Mouse (Mus musculus): ENCODE results near the gene Lrrn2.

The Lrrn2 gene

DNA sequence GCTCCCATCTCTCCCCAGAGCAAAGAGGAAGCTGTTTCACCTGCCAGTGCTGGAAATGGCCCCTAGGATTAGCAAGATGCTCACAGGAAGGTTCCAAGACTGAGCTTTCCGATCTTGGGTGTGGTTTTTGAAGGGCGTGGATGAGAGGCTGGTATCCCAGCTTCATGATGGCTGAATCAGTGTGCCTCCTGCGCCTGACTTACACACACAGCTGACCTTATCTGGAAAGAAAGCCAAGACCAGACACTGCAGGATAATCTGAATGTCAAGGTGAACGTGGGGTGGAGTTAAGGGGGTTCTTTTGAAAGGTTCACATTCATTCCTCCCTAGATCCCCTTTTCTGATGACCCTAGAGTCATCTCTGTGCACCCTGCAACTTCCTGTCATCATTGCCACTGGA lies 8.7 kb downstream of the Lrrn2 start:
- no peak for DNase-seq

DNA sequence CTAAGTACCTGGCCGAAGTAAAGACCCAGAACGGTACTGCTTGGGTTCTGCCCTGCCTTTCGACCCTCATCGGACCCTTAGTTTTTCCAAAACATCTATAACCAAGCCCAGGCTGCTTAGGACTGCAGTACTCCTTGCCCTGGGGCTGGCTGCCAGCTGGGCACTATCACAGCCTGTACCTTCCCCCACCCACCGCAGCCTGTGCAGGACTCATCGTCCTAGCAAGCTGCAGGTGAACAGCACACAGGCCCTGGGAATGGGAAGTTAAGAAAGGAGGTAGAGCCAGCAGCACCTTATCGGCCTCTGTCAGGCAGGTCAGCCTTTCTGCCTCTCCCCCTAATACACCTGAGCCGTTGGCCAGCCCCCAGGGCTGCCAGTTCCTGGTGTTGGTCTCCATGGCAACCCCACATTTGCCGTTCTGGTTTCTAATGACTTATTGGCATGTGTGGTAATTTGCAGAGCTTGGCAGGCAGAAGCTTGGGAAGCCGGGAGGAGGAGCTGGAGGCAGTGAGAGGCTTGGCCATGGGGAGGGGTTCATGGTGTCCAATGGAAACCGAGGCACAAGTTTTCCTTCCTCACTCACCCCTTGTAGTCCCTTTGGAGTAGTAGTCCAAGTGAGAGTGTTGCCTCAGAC lies 10.2 kb downstream of the Lrrn2 start:
- peak; percentile 71 for DNase-seq

DNA sequence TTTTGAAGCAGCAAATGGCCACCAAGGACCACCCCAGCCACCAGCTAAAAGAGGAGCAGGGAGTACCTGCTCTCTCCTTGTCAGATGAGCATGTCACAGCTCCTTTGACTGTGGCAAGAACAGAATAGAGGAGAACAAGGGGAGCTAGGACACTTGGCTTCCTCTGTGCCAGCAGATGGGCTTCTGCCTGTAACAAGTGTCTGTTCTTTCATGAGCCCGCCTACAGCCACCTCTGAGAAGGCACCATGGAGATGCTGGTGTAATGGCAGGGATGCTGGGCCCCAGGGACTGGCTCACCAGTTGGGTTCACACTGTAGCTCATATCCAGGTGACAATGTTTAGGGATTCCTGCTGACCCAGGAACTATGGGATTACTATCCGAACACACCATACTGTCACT lies 12.0 kb downstream of the Lrrn2 start:
- DNase-seq = no peak

DNA sequence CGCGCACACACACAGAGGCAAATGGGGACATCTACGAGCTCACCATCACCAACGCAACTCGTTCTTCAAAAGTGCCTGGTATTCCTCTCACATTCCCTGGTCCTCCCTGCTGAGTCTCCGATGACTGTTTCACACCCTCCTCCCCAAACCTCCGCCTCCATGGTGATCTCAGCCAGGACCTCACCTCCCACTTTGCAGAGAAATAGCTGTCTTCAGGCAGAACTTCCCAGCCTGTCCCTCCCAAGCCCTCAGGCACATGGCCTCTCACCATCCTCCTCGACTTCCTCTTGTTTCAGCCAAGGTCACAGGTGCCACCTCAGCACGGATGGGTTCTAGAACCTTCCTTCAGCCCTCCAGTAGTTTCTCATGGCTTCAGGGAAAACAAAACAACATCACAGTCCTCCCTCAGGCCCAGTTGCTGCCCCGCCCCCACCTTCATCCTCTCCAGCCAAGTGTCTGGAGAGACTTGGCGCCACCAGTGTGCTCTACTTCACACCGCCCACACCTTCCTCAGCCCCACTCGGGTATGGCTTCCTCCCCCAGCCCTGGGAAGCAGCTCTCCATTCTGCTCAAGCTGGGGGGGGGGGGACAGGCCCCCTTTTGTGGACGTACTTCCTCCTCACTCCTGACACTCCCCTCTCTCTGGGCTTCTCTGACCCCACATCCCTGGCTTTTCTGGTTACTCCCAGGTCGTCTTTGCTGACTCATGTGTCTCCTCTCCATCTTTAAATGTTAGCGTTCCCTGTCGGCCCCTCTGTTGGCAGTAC lies 13.4 kb downstream of the Lrrn2 start:
- DNase-seq = peak; percentile 55

DNA sequence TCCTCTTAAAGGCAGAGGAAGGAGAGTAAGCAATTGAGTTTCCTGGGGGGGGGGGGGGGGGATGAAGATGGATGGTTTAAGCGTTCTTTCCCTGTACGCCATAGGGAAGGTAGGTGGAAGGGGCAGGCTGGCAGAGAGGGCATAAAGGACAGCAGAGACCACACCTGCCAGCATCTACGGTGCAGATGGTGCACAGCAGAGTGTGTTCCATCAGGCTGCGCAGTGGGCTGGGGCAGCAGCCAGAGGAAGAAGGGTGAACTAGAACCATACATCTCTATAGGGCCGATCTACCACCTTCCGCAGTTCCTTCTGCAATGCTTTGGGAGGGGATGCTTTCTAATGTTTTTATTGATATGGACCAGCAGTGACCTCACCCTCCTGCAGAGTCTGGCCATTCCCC lies 19.0 kb downstream of the Lrrn2 start:
- peak; percentile 60 for DNase-seq

DNA sequence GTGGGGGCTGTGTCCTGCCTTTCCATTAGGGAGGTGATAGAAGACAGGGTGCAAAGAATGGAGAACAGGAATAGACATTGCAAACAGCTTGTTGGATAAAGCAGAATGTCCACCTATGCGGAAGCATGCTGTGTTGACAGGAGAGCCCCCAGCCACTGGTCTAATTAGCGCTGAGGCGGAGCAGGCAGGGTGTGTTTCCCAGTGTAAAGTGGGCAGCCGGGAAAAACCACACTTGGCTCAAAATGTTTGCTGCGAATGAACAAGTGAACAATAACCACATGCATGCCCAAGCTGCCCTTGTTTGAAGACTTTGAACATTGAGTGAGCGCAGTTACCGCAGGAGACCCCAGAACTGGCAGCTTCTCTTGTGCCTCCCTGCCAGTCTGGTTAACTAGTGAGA lies 19.6 kb downstream of the Lrrn2 start:
- DNase-seq = no peak

DNA sequence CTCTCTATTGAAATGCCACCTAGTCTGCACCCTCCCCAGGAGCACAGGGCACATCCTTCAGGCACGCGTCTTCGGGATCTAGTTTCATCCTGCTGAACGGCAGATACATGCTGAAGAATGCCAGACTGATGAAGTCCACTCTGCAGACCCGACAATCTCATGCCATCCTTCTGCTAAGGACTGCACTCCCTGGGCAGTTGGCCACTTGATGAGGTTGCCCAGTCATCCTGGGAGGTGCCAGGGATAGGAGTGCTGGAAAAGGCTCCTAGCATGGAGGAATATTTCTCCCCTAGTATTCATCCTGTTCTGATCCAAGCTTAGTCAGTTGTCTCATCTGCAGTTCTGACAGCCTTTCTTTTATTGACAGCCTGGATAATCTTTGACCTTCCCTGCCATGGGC lies 20.9 kb downstream of the Lrrn2 start:
- peak; percentile 60 for DNase-seq

DNA sequence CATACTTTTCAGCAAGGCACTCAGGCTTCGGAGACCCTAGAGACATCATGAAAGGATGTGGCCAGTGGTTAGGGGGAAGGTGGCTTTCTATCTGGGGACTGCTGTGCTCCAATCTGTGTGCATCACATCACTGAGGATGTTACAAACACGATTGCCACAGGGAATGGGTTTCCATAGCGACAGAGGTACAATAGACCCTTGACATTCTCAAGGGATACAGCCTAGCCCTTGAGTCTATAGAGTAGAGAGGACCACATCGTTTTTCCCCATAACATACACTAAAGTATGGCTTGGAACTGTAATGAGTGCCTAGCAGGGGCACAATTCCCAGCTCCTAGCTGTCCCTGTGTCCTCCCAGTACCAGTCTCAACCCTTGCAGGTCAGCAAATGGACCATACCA lies 23.4 kb downstream of the Lrrn2 start:
- DNase-seq = no peak

DNA sequence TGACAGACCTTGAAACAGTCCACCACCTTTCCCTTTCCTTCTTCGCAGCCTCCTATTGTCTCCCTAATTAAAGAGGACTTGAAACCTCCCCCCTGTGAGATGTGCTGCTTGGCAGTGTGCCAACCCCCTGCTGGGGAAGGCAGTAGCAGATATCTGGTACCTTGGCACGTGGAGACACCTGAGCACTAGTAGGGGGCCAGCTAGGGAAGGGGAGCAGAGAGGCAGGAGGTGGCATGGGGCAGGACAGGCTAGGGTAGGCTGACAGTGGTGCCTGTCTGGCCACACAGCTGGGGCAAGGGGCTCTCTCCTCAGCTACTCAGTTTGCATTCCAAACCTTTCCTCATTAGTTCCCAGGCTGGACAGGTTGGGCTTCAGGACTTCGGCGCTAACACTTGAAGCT lies 29.0 kb downstream of the Lrrn2 start:
- no peak for DNase-seq

DNA sequence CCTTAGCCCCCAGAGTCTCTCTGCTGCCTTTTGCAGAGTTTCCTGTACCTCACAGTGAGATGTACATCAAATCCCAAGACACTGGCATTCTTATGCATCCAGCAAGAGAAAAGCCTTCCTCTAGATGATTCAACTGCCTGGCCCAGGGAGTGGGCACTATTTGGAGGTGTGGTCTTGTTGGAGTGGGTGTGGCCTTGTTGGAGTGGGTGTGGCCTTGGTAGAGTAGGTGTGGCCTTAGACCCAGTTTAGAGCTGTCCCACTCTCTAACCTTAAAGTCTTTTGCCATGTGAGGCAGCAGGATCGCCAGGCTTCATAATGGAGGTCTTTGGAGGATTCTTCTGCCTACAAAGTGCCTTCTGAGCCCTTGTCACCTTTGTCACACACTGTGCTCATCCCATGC lies 29.9 kb downstream of the Lrrn2 start:
- DNase-seq = no peak

DNA sequence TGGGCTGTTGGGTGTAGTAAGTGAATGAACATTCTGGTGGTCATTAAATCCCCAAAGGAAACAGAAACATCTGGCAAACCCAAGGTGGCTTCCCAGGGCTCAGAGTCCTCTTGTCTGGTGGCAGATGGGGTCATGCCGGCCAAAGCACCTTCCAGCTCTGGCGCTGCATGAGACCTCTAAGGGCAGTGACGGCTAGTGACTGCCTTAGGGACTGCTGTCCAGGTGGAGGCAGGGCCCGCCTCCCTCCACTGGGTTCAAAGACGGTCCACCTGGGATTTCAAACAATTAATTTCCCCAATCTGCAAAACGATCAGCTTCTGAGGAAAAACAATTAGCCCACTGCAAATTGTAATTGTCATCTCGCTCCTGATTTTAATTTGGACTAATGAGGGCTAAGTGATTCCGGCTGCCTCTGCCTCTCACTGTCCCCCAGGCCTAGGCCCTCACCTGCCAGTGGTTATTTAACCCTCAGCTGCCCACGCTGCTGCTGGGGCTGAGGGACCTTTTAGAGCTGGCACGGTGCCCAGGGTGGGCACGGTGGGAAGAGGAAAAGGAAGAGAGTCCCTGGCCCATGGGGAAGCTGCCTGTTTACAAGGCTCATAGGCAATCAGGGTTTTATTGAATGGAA lies 30.5 kb downstream of the Lrrn2 start:
- DNase-seq = no peak

DNA sequence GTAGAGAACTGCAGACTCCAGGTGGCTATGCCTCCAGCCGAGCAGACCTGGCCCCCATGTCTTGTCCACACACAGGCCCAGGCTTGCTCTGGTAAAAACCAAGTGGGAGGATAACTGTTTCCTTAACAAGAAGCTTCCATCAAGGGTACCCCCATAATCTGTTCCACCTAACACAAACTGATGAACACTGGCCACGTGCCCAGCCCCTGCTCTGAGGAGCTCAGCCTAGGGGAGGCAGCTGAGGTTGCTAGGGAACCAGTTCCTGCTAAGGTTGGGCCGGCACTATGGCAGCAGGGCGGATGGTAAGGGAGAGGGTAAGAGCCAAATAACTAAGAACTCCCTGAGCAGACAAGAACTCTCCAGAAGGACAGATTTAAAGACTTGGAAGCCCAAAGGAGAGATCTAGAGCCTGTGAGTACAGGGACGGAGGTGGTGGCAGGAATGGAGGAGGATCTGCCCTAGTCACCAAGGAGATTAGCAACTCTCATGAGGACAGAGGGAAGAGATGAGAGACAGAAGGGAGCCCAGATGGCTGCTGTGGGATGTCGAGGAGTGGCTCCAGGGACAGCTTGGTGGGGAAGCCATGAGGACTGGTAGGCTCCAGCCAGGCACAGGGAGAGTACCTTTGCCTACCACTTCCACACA lies 35.9 kb downstream of the Lrrn2 start:
- peak; percentile 68 for DNase-seq

DNA sequence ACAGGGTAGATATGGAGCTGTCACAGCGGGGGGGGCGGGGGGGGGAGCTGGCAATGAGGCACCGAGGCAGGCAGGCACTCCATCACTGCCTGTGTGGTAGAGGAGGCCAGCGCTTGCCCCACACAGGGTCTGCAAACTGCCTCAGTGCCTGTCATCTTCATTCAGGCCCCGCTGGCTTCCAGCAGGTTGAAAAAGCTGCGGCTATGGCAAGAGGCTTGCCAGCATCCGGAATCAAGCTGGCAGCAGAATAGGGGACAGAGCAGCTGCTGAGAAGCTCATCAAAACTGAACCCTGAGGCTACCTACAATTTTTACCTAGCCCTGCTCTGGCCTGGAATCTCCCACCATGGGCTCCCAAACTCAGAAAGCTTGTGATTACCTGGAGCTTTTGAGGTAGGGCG lies 37.5 kb downstream of the Lrrn2 start:
- DNase-seq = peak; percentile 50

DNA sequence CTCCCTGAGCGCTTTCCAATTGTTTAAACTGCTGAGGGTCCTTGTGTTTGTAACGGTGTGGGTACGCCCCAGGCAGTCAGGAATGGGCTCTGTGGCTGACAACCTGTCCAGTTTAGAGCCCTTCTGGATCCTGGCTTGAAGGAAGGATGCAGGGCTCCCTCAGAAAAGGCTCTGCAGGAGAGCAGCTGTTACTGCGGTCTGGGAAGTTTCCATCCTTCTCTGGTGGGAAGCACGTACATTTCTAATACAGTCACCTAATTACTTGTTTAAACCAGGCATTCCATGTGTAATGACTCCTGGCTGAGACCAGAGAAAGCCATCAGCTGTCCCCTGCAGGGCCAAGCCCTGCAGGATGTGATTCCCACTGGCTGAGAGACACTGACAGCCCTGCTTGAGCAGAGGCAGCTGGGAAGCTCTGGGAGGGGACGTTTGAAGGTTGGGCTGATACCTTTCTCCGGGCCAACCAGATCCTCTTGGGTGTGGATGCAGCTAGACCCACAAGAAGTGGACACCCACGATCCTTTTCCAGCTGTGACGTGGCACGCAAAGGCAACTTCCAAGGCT lies 38.1 kb downstream of the Lrrn2 start:
- no peak for DNase-seq

DNA sequence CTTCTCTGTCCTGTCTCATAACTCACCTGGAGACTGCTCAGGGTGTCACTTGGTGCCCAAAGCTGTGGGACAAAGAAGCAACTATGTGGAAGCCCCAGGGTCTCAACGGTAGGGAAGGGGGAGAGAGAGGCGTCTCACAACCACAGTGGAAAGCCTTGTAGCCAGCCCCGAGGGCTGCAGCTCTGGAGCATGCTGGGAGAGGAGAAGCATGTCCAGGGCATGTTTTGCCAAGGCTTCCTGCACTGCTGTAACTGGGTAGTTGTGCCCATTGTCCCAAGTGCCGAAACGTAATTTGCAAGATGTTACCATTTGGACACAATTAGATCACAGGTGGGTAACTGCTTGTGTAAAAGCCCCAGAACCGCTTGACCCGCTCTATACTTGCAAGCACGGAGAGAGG lies 39.2 kb downstream of the Lrrn2 start:
- no peak for DNase-seq

DNA sequence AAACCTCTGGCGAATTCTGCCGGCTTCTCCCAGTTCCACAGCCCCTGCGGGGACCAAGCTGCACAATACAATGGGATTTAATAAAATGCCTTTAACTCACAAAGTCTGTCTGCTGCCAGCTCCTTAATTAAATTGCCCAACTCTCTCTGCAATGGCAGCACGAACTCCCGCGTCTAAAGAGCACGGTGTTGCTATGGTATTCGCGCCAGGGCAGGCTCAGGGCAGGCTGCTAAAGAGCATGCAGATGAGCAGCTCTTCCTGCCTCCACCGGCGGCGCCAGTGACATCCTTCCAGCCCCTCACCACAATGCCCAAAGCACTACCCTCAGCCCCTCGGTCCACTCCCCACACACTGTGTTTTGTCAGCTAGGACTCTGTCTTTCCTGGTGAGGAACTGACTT lies 41.0 kb downstream of the Lrrn2 start:
- no peak for DNase-seq

DNA sequence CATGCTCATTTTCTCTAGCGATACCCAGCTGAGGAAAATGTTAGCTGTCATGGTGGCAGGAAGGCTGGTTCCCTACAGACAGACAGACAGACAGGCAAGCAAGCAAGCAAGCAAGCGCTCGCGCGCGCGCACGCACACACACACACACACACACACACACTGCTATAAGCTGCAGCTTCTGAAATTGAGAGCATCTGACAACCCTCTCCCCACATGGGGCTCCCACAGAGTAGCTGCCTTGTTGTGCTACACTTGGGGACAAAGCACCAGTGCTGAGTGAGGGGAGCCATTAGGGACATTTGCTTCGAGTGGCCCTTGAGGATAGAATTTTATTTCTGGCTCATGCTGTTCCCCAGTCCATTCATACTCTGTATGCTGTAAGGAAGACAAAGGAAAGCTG lies 42.2 kb downstream of the Lrrn2 start:
- DNase-seq = no peak

DNA sequence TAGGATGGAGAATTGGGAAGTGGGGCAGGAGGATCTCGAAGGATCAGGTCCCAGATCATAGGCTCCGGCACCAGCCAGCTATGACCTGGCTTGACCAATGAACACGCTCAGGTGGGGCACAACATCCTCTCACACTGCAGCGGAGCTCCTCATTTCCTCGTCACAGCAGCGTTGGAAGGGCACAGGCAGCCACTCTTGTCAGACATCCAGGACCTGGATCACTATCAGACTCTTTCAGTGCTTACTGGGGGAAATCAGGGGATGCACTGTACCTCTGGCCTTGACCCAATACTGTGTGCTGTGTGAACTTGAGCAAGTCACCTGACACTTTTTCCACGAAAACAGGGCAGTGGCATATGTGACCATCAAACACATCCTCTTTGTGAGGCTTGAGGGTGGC lies 45.2 kb downstream of the Lrrn2 start:
- DNase-seq = no peak

DNA sequence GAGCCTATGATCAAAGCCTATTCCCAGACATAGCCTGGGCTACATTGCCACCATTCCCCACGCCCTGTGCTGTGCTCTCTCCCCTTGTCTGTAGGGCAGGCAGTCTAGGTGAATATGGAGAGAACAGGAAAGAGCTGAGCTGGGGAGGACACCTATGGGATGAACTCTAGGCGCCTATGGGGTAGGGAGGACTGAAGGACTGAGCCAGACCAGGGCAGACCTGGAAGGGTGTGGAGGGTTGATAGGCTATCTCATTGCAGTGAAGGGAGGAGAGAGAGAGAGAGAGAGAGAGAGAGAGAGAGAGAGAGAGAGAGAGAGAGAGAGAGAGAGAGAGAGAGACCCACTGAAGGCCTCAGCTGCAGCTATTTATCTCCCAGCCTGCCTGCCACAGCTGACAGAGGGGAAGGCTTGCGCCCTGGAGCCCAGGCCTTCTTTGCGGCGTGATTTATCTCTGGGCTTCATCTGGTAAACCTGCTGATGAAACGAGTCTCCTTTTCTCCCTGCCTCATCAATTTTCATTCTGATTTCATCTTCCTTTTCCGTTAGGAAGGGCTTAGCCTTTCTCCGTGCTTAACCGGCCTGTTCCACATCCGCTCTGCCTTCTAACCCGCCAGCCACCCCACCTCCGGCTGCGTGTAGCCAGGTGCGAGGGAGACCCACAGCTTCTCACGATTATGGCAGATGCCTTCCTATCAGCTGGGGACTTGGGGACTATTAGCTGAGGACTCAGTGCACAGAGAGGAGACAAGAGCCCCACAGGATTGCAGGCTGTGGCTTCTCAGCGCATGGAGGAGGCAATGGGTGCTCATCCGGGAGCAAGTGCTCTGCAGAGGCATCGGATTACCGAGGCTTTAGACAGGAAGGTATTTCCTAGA lies 48.2 kb downstream of the Lrrn2 start:
- DNase-seq = no peak

DNA sequence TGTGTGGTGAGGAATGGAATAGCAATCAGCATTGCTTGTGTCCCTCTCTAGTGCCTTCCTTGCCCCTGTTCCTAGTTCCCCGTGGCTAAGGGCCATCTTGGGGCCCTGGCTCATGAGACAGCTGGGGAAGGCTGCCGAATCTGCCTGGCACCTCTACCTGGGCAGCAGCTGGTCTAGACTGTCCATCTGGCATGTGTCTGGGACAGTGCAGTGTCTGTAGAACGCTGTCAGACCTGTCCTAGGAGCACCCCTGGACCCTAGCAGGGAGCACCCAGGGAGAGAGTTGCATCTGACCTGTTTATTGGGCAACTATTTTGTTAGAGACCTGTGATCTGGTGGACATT lies 48.8 kb downstream of the Lrrn2 start:
- no peak for DNase-seq

DNA sequence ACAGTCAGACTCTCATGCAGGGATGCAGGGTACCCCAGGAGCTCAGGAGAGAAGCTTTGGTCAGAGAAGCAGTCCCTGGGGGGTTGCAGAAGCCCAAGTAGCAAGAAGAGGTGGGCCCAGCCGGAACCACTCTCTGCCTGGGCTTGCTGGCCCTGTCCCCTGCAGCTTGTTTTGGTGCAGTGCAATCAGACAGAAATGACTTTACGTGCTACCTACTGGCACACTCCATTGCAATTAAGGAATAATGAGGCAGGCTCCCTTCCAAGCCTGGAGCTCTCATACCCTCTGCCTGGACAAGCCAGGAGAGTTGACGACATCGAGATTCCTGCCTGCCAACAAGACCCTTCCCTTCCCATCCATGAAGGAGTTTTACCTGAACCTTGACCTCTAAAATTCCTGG lies 50.2 kb downstream of the Lrrn2 start:
- DNase-seq = no peak

DNA sequence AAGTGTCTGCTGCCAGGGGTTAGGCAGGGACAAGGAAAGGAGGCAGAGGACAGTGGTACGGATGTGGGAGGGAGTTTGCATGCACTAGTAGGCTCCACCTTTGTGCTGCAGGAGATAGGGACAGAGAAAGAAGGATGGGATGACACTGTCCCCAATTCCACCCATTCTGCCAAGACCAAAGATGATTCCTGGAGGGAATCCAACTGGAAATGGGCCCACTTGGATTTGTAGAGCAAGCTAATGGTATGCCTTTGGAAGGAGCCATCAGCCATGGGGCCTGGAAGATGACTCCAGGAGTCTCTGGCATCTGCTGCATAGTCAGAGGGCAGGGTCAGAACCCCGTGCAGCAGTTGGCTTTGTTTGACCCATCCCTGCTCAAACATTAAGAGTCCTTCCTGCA lies 52.3 kb downstream of the Lrrn2 start:
- DNase-seq = peak; percentile 85

DNA sequence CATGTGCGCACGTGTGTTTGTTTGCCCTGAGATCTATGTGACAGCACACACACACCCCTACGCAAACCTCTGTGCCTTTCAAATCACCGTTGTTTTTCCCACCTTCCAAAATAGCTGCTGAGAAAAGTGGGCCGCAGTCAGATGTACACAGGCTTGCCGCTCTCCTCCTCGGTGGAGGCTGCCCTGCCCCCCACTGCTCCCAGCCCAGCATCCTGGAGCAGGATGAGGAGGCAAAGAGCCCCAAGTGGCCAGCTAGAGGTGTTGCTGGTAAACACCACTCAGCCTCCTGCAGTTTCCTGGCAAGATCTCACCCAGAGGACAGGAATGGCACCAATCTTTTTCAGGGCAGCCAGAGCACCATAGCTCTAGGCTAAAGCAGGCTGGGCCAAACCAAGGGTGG lies 54.8 kb downstream of the Lrrn2 start:
- peak; percentile 88 for DNase-seq
